Mouse (Mus musculus): ENCODE results near the gene Acbd6. TPM values are rescaled to one million over a fixed set of nuclear protein-coding genes. Genes with fewer than 3 reads are reported as not detected.

Gene Acbd6
- polyA plus RNA-seq, 1 experiment from 2014 or later: 61.3 TPM

GRCm38 (mm10) chr1:155713306-155713705 is 155.4 kb downstream of the Acbd6 start:
- no peaks in the 10 kb centered on the region for H3K4me1 ChIP-seq (ENCODE audit: control insufficient read depth in 2 of 2, insufficient read depth in 2 of 2, low read length in 2 of 2)
- no peaks in the 10 kb centered on the region for H3K36me3 ChIP-seq (ENCODE audit: control insufficient read depth, insufficient read depth, low read length)
- no peak overlapping the region for H3K4me3 ChIP-seq (ENCODE audit: control insufficient read depth in 1 of 2, insufficient read depth in 1 of 2, low read depth in 1 of 2, low read length in 2 of 2)
- no peak overlapping the region for H3K27ac ChIP-seq (replicated peaks in 1 of 2; ENCODE audit: control insufficient read depth in 1 of 2, insufficient read depth in 1 of 2, low read depth in 2 of 2, low read length in 2 of 2)
- no peaks in the 10 kb centered on the region for H3K9me3 ChIP-seq (ENCODE audit: control insufficient read depth, low read length)
- 48% methylated on average over 2 of the region's 2 CpGs for WGBS
- no peak overlapping the region for H3K4me2 ChIP-seq (ENCODE audit: low read length)
- peaks cover 3% of the 10 kb centered on the region; the same call in 1 of the 2 replicates for H3K27me3 ChIP-seq (ENCODE audit: control insufficient read depth, insufficient read depth, low read length)
- ATAC-seq (ENCODE audit: insufficient number of reproducible peaks, insufficient read depth, low FRiP score, low read depth): no peak
- H3K9ac ChIP-seq (ENCODE audit: low read length): no peak overlapping the region

- no peak for ATAC-seq (ENCODE audit: insufficient number of reproducible peaks, insufficient read depth, low FRiP score, low read depth)
- Histone ChIP-seq H3K9ac (ENCODE audit: low read length) (no peak overlapping the region), H3K27ac (replicated peaks in 1 of 2; ENCODE audit: control insufficient read depth in 1 of 2, insufficient read depth in 1 of 2, low read depth in 2 of 2, low read length in 2 of 2) (no peak overlapping the region), H3K4me3 (ENCODE audit: control insufficient read depth in 1 of 2, insufficient read depth in 1 of 2, low read depth in 1 of 2, low read length in 2 of 2) (no peak overlapping the region), H3K4me2 (ENCODE audit: low read length) (no peak overlapping the region), H3K27me3 (ENCODE audit: control insufficient read depth, insufficient read depth, low read length) (peaks cover 5% of the 10 kb centered on the region; the same call in 1 of the 2 replicates), H3K4me1 (ENCODE audit: control insufficient read depth in 2 of 2, insufficient read depth in 2 of 2, low read length in 2 of 2) (no peaks in the 10 kb centered on the region), H3K36me3 (ENCODE audit: control insufficient read depth, insufficient read depth, low read length) (no peaks in the 10 kb centered on the region), H3K9me3 (ENCODE audit: control insufficient read depth, low read length) (no peaks in the 10 kb centered on the region)
These were observed 157.4 kb downstream of the Acbd6 start for GRCm38 (mm10) chr1:155715366-155715765.

- 87% methylated on average over 12 of the region's 12 CpGs for WGBS
- no peak overlapping the region for H3K4me2 ChIP-seq (ENCODE audit: low read length)
- no peaks in the 10 kb centered on the region for H3K4me1 ChIP-seq (ENCODE audit: control insufficient read depth in 2 of 2, insufficient read depth in 2 of 2, low read length in 2 of 2)
- no peak overlapping the region for H3K9ac ChIP-seq (ENCODE audit: low read length)
- no peak overlapping the region for H3K4me3 ChIP-seq (ENCODE audit: control insufficient read depth in 1 of 2, insufficient read depth in 1 of 2, low read depth in 1 of 2, low read length in 2 of 2)
- peaks cover 16% of the 10 kb centered on the region; the same call in 1 of the 2 replicates for H3K27me3 ChIP-seq (ENCODE audit: control insufficient read depth, insufficient read depth, low read length)
- ATAC-seq (ENCODE audit: insufficient number of reproducible peaks, insufficient read depth, low FRiP score, low read depth): no peak
- H3K9me3 ChIP-seq (ENCODE audit: control insufficient read depth, low read length): no peaks in the 10 kb centered on the region
- H3K36me3 ChIP-seq (ENCODE audit: control insufficient read depth, insufficient read depth, low read length): no peaks in the 10 kb centered on the region
- H3K27ac ChIP-seq (replicated peaks in 1 of 2; ENCODE audit: control insufficient read depth in 1 of 2, insufficient read depth in 1 of 2, low read depth in 2 of 2, low read length in 2 of 2): no peak overlapping the region
These were observed 159.4 kb downstream of the Acbd6 start for GRCm38 (mm10) chr1:155717301-155717700.

- peaks cover 29% of the 10 kb centered on the region for H3K27me3 ChIP-seq (ENCODE audit: control insufficient read depth, insufficient read depth, low read length)
- 74% methylated on average over 3 of the region's 3 CpGs for WGBS
- H3K36me3 ChIP-seq (ENCODE audit: control insufficient read depth, insufficient read depth, low read length): no peaks in the 10 kb centered on the region
- H3K4me3 ChIP-seq (ENCODE audit: control insufficient read depth in 1 of 2, insufficient read depth in 1 of 2, low read depth in 1 of 2, low read length in 2 of 2): no peak overlapping the region
- H3K4me2 ChIP-seq (ENCODE audit: low read length): no peak overlapping the region
- no peak overlapping the region for H3K9ac ChIP-seq (ENCODE audit: low read length)
- H3K27ac ChIP-seq (replicated peaks in 1 of 2; ENCODE audit: control insufficient read depth in 1 of 2, insufficient read depth in 1 of 2, low read depth in 2 of 2, low read length in 2 of 2): no peak overlapping the region
- H3K9me3 ChIP-seq (ENCODE audit: control insufficient read depth, low read length): no peaks in the 10 kb centered on the region
- H3K4me1 ChIP-seq (ENCODE audit: control insufficient read depth in 2 of 2, insufficient read depth in 2 of 2, low read length in 2 of 2): no peaks in the 10 kb centered on the region; a peak in 1 of 4 replicates
- ATAC-seq (ENCODE audit: insufficient number of reproducible peaks, insufficient read depth, low FRiP score, low read depth): no peak
These were observed 160.9 kb downstream of the Acbd6 start for GRCm38 (mm10) chr1:155718851-155719250.

- Histone ChIP-seq H3K36me3 (ENCODE audit: control insufficient read depth, insufficient read depth, low read length) (no peaks in the 10 kb centered on the region), H3K27ac (replicated peaks in 1 of 2; ENCODE audit: control insufficient read depth in 1 of 2, insufficient read depth in 1 of 2, low read depth in 2 of 2, low read length in 2 of 2) (no peak overlapping the region), H3K27me3 (ENCODE audit: control insufficient read depth, insufficient read depth, low read length) (peaks cover 36% of the 10 kb centered on the region), H3K4me1 (ENCODE audit: control insufficient read depth in 2 of 2, insufficient read depth in 2 of 2, low read length in 2 of 2) (no peaks in the 10 kb centered on the region; a peak in 1 of 4 replicates), H3K9ac (ENCODE audit: low read length) (no peak overlapping the region), H3K4me2 (ENCODE audit: low read length) (no peak overlapping the region), H3K9me3 (ENCODE audit: control insufficient read depth, low read length) (no peaks in the 10 kb centered on the region), H3K4me3 (ENCODE audit: control insufficient read depth in 1 of 2, insufficient read depth in 1 of 2, low read depth in 1 of 2, low read length in 2 of 2) (no peak overlapping the region)
- no peak for ATAC-seq (ENCODE audit: insufficient number of reproducible peaks, insufficient read depth, low FRiP score, low read depth)
- 38% methylated on average over 5 of the region's 5 CpGs for WGBS
These were observed 162.1 kb downstream of the Acbd6 start for GRCm38 (mm10) chr1:155720006-155720405.

- Histone ChIP-seq H3K9me3 (ENCODE audit: control insufficient read depth, low read length) (no peaks in the 10 kb centered on the region), H3K27ac (replicated peaks in 1 of 2; ENCODE audit: control insufficient read depth in 1 of 2, insufficient read depth in 1 of 2, low read depth in 2 of 2, low read length in 2 of 2) (no peak overlapping the region), H3K4me3 (ENCODE audit: control insufficient read depth in 1 of 2, insufficient read depth in 1 of 2, low read depth in 1 of 2, low read length in 2 of 2) (no peak overlapping the region), H3K4me2 (ENCODE audit: low read length) (no peak overlapping the region), H3K36me3 (ENCODE audit: control insufficient read depth, insufficient read depth, low read length) (no peaks in the 10 kb centered on the region), H3K9ac (ENCODE audit: low read length) (no peak overlapping the region), H3K4me1 (ENCODE audit: control insufficient read depth in 2 of 2, insufficient read depth in 2 of 2, low read length in 2 of 2) (no peaks in the 10 kb centered on the region; a peak in 1 of 4 replicates), H3K27me3 (ENCODE audit: control insufficient read depth, insufficient read depth, low read length) (peaks cover 39% of the 10 kb centered on the region)
- no peak for ATAC-seq (ENCODE audit: insufficient number of reproducible peaks, insufficient read depth, low FRiP score, low read depth)
- 40% methylated on average over 8 of the region's 8 CpGs for WGBS
These were observed 163.5 kb downstream of the Acbd6 start for GRCm38 (mm10) chr1:155721443-155721842.

- Histone ChIP-seq H3K9me3 (ENCODE audit: control insufficient read depth, low read length) (no peaks in the 10 kb centered on the region), H3K36me3 (ENCODE audit: control insufficient read depth, insufficient read depth, low read length) (no peaks in the 10 kb centered on the region), H3K27me3 (ENCODE audit: control insufficient read depth, insufficient read depth, low read length) (peaks cover 40% of the 10 kb centered on the region), H3K9ac (ENCODE audit: low read length) (no peak overlapping the region), H3K4me3 (ENCODE audit: control insufficient read depth in 1 of 2, insufficient read depth in 1 of 2, low read depth in 1 of 2, low read length in 2 of 2) (peak overlapping the region in 1 of 2 experiments; percentile 26; a peak in 2 of 4 replicates), H3K4me2 (ENCODE audit: low read length) (peak overlapping the region; percentile 40), H3K27ac (replicated peaks in 1 of 2; ENCODE audit: control insufficient read depth in 1 of 2, insufficient read depth in 1 of 2, low read depth in 2 of 2, low read length in 2 of 2) (no peak overlapping the region), H3K4me1 (ENCODE audit: control insufficient read depth in 2 of 2, insufficient read depth in 2 of 2, low read length in 2 of 2) (no peaks in the 10 kb centered on the region; a peak in 1 of 4 replicates)
- 1% methylated on average over 13 of the region's 13 CpGs for WGBS
- ATAC-seq (ENCODE audit: insufficient number of reproducible peaks, insufficient read depth, low FRiP score, low read depth): no peak
These were observed 164.3 kb downstream of the Acbd6 start for GRCm38 (mm10) chr1:155722185-155722584.

- 77% methylated on average over 3 of the region's 3 CpGs for WGBS
- no peak for ATAC-seq (ENCODE audit: insufficient number of reproducible peaks, insufficient read depth, low FRiP score, low read depth)
- H3K36me3 ChIP-seq (ENCODE audit: control insufficient read depth, insufficient read depth, low read length): no peaks in the 10 kb centered on the region
- H3K27ac ChIP-seq (replicated peaks in 1 of 2; ENCODE audit: control insufficient read depth in 1 of 2, insufficient read depth in 1 of 2, low read depth in 2 of 2, low read length in 2 of 2): no peak overlapping the region
- H3K4me2 ChIP-seq (ENCODE audit: low read length): no peak overlapping the region
- H3K9me3 ChIP-seq (ENCODE audit: control insufficient read depth, low read length): no peaks in the 10 kb centered on the region
- H3K4me1 ChIP-seq (ENCODE audit: control insufficient read depth in 2 of 2, insufficient read depth in 2 of 2, low read length in 2 of 2): no peaks in the 10 kb centered on the region; a peak in 1 of 4 replicates
- peaks cover 61% of the 10 kb centered on the region for H3K27me3 ChIP-seq (ENCODE audit: control insufficient read depth, insufficient read depth, low read length)
- no peak overlapping the region for H3K4me3 ChIP-seq (ENCODE audit: control insufficient read depth in 1 of 2, insufficient read depth in 1 of 2, low read depth in 1 of 2, low read length in 2 of 2)
- H3K9ac ChIP-seq (ENCODE audit: low read length): no peak overlapping the region
These were observed 166.4 kb downstream of the Acbd6 start for GRCm38 (mm10) chr1:155724301-155724700.

Data from heart, embryonic 14.5 days (tissue).